Comparison of ENCODE assay signal across 29 mouse cellular contexts in genomic region chr15:101999676-102000335, GRCm38 (mm10). TPM values are rescaled to one million over a fixed set of nuclear protein-coding genes. Genes with fewer than 3 reads are reported as not detected.
DNase-seq lines count a peak whose midpoint lies in the region; ATAC-seq and TF ChIP-seq lines count a peak whose summit lies in the region.
"Had no signal": no experiment of that assay in that cellular context is flagged by ENCODE, and none has a peak within 500 bp of the region (broad histone marks: within the 10 kb centered on the region; RNA-seq: fewer than 3 reads in every experiment).

No protein-coding gene starts in this region.

- no peak for TF ChIP-seq RAD21 in MEL (IDR thresholded peaks at IDR 0.05; ENCODE audit: low read depth, low read length)

- peak; percentile 53 to 54 for TF ChIP-seq EP300 in MEL (IDR thresholded peaks at IDR 0.05; ENCODE audit: low read depth in 1 of 2, low read length in 2 of 2)
- no peak for TF ChIP-seq EP300 in heart, adult 2 months (IDR thresholded peaks at IDR 0.05; ENCODE audit: insufficient read depth, low read depth, low read length)

- H3K27me3 ChIP-seq in MEL (ENCODE audit: control insufficient read depth in 1 of 2, insufficient read depth in 2 of 2, low read length in 2 of 2): 0 out of 4 replicates have a peak, but pooled peaks cover 0 to 1% of the 10 kb centered on the region in 2 experiments
- peaks cover 65% of the 10 kb centered on the region for H3K27me3 ChIP-seq in forebrain, embryonic 10.5 days (ENCODE audit: poor library complexity, severe bottlenecking)
- H3K27me3 ChIP-seq in heart, adult 2 months (ENCODE audit: control insufficient read depth, insufficient read depth, low read length): no peaks in the 10 kb centered on the region; the same call in 1 of the 2 replicates
- H3K27me3 ChIP-seq: Patski had no signal

- H3K79me2 ChIP-seq in MEL (ENCODE audit: control insufficient read depth, insufficient read depth, low read length, poor library complexity): no peaks in the 10 kb centered on the region
- H3K79me2 ChIP-seq in heart, adult 2 months (replicated peaks; ENCODE audit: control insufficient read depth, insufficient read depth, low read length): no peaks in the 10 kb centered on the region

- H3K9ac ChIP-seq in MEL (ENCODE audit: control insufficient read depth, low read depth, low read length, poor library complexity, severe bottlenecking): no peak overlapping the region
- H3K9ac ChIP-seq in heart, adult 2 months (ENCODE audit: low read depth, low read length): no peak overlapping the region

- H3K9me3 ChIP-seq in MEL (replicated peaks; ENCODE audit: insufficient read depth, low read length): no peaks in the 10 kb centered on the region
- peaks cover 7% of the 10 kb centered on the region; the same call in 1 of the 2 replicates for H3K9me3 ChIP-seq in forebrain, embryonic 10.5 days

- peak overlapping the region in 1 of 2 experiments; percentile 18; a peak in 1 of 4 replicates for H3K4me3 ChIP-seq in MEL (ENCODE audit: control insufficient read depth in 1 of 2, insufficient read depth in 1 of 2, low read depth in 2 of 2, low read length in 2 of 2)
- H3K4me3 ChIP-seq in forebrain, embryonic 10.5 days: no peak overlapping the region
- no peak overlapping the region for H3K4me3 ChIP-seq in heart, adult 2 months

- ATAC-seq in megakaryocyte-erythroid progenitor cell, adult 5-6 weeks (replicated peaks; ENCODE audit: low FRiP score, low TSS enrichment, poor library complexity, severe bottlenecking): no peak
- ATAC-seq: activated CD4-positive, CD25-positive, alpha-beta regulatory T cell, adult 4 months; CD4-positive, CD25-positive, alpha-beta regulatory T cell, adult 4 months; Patski had no signal

- intact Hi-C loops in heart, adult 2 months (cut with DNase I): no loop called here

- peaks cover 0 to 18% of the 10 kb centered on the region in 2 experiments; a peak in 2 of 4 replicates for H3K36me3 ChIP-seq in MEL (ENCODE audit: control insufficient read depth in 1 of 2, insufficient read depth in 2 of 2, low read length in 2 of 2)
- no peaks in the 10 kb centered on the region for H3K36me3 ChIP-seq in forebrain, embryonic 10.5 days (replicated peaks)
- no peaks in the 10 kb centered on the region for H3K36me3 ChIP-seq in heart, adult 2 months (ENCODE audit: control insufficient read depth, insufficient read depth, low read length)
- H3K36me3 ChIP-seq: G1E had no signal

- H3K4me1 ChIP-seq in MEL (ENCODE audit: control insufficient read depth in 1 of 2, insufficient read depth in 2 of 2, low read length in 2 of 2): peaks cover 6 to 26% of the 10 kb centered on the region in 2 experiments; a peak in 3 of 4 replicates
- H3K4me1 ChIP-seq in forebrain, embryonic 10.5 days: peaks cover 33% of the 10 kb centered on the region
- peaks cover 1% of the 10 kb centered on the region; the same call in 1 of the 2 replicates for H3K4me1 ChIP-seq in heart, adult 2 months (ENCODE audit: control insufficient read depth, insufficient read depth, low read length)

- 88% methylated on average over 11 of the region's 11 CpGs for WGBS in forebrain, embryonic 10.5 days
- WGBS in heart, adult 2 months: 76% methylated on average over 11 of the region's 11 CpGs

- no peak for TF ChIP-seq POLR2A in MEL (IDR thresholded peaks at IDR 0.05; ENCODE audit: control insufficient read depth in 1 of 2, insufficient read depth in 1 of 2, low read depth in 1 of 2, low read length in 2 of 2, poor library complexity in 1 of 2)
- no peak for TF ChIP-seq POLR2A in heart, adult 2 months (IDR thresholded peaks at IDR 0.05; ENCODE audit: insufficient read depth, low read depth, low read length)

- peak overlapping the region; percentile 69; the same call in 1 of the 2 replicates for H3K27ac ChIP-seq in MEL (ENCODE audit: control insufficient read depth, low read depth, low read length)
- H3K27ac ChIP-seq in forebrain, embryonic 10.5 days: no peak overlapping the region
- no peak overlapping the region for H3K27ac ChIP-seq in heart, adult 2 months

- no peak for TF ChIP-seq CTCF in MEL (IDR thresholded peaks at IDR 0.05 in 2 of 3, conservative IDR thresholded peaks at IDR 0.05 in 1 of 3; ENCODE audit: control insufficient read depth in 1 of 3, insufficient read depth in 1 of 3, low read depth in 2 of 3, low read length in 3 of 3, poor library complexity in 1 of 3, severe bottlenecking in 1 of 3)
- no peak for TF ChIP-seq CTCF in heart, adult 2 months (IDR thresholded peaks at IDR 0.05)

- DNase-seq in ES-CJ7 (ENCODE audit: low read depth, low spot score): peak; percentile 54
- peak; percentile 74 for DNase-seq in MEL (ENCODE audit: low read depth, low spot score)
- DNase-seq in R1 (ENCODE audit: low read depth, low spot score): peak; percentile 76
- peak; percentile 60 for DNase-seq in ZHBTc4 (ENCODE audit: low read depth, low spot score)
- no peak for DNase-seq in forebrain, embryonic 10.5 days (ENCODE audit: extremely low spot score, low spot score)
- no peak for DNase-seq in heart, adult 2 months
- no peak for DNase-seq in testis, postnatal 10 days (ENCODE audit: low spot score)
- DNase-seq: adrenal gland, adult 2 months; adrenal gland, adult 8-10 months; adrenal gland, postnatal 10 days; adrenal gland, postnatal 14 days; adrenal gland, postnatal 25 days; adrenal gland, postnatal 36 days; B cell, adult 2 months; cerebellum, adult 11 months; cerebellum, adult 11-12 months; cerebellum, adult 18-20 months; cerebellum, adult 2 months; cerebellum, adult 8-10 months; cerebellum, adult 9-10 months had no signal

TF ChIP-seq in MEL, 35 proteins besides CTCF, POLR2A, EP300 and RAD21 (continues in another document):
- 0 out of 2 replicates have a peak, but pooled peaks have one; percentile 25 for TF ChIP-seq SIN3A (IDR thresholded peaks at IDR 0.05; ENCODE audit: low read length)
- no peak; the same call in 1 of the 2 replicates for TF ChIP-seq MXI1 (IDR thresholded peaks at IDR 0.05; ENCODE audit: low read depth, low read length)
- TF ChIP-seq MAZ (IDR thresholded peaks at IDR 0.05; ENCODE audit: low read depth, low read length): no peak
- TF ChIP-seq MYC (IDR thresholded peaks at IDR 0.05; ENCODE audit: low read depth, low read length): peak; percentile 73
- no peak for TF ChIP-seq USF2 (IDR thresholded peaks at IDR 0.05; ENCODE audit: borderline replicate concordance in 1 of 2, insufficient read depth in 1 of 2, low read depth in 1 of 2, low read length in 2 of 2)
- TF ChIP-seq ELF1 (IDR thresholded peaks at IDR 0.05; ENCODE audit: low read depth, low read length): no peak
- no peak for TF ChIP-seq POLR2AphosphoS5 (IDR thresholded peaks at IDR 0.05; ENCODE audit: borderline replicate concordance, low read depth, low read length)
- peak; percentile 52 for TF ChIP-seq TCF12 (IDR thresholded peaks at IDR 0.05; ENCODE audit: low read depth, low read length)
- TF ChIP-seq NELFE (IDR thresholded peaks at IDR 0.05; ENCODE audit: low read depth, low read length): no peak
- no peak for TF ChIP-seq SMC3 (IDR thresholded peaks at IDR 0.05; ENCODE audit: low read depth, low read length)
- TF ChIP-seq MEF2A (IDR thresholded peaks at IDR 0.05; ENCODE audit: extremely low read depth, insufficient replicate concordance, low read depth, low read length, poor library complexity, severe bottlenecking): no peak
- no peak for TF ChIP-seq MAX (IDR thresholded peaks at IDR 0.05; ENCODE audit: low read length)
- TF ChIP-seq TAL1 (IDR thresholded peaks at IDR 0.05; ENCODE audit: low read length): no peak
- peak; percentile 76 for TF ChIP-seq GATA1 (IDR thresholded peaks at IDR 0.05; ENCODE audit: low read depth, low read length)

RNA-seq across cellular contexts. Expression of gene Krt8, which starts 4.5 kb away (rescaled TPM):
- total RNA-seq in MEL (2012; rRNA removed): 0.69 and 0.75 TPM in 2 replicates
- polyA plus RNA-seq in MEL (2012; ENCODE audit: insufficient read depth in 1 of 2, insufficient read length in 2 of 2, low read depth in 1 of 2, low replicate concordance in 2 of 2, missing spikeins in 1 of 2): under 1 TPM in 1 of 2 experiments, not detected in 1; 0.93 TPM
- total RNA-seq in megakaryocyte-erythroid progenitor cell, adult 5-6 weeks (2014; fragmentation: Nextera tagmentation): 0.17 and 1.5 TPM in 2 replicates
- total RNA-seq in megakaryocyte-erythroid progenitor cell, adult 5-6 weeks (2017): 0.27 TPM in 1 of 2 replicates, not detected in the other
- polyA plus RNA-seq in forebrain, embryonic 10.5 days (2016; fragmentation: Nextera tagmentation; extraction: Ambion mirVana): 32.6 and 35.6 TPM in 2 replicates
- total RNA-seq in heart, adult 2 months (2021): 1 to 10 TPM; 1.7 TPM
- 2.3 and 9.8 TPM in 2 replicates for polyA plus RNA-seq in heart, adult 2 months (2012; rRNA removed)
- total RNA-seq: CH12.LX, G1E had no signal
- polyA plus RNA-seq: activated CD4-positive, CD25-positive, alpha-beta regulatory T cell, adult 4 months; G1E had no signal

RNA-seq across cellular contexts. Expression of gene Krt18, which starts 28.2 kb away (rescaled TPM):
- total RNA-seq in MEL (2012; rRNA removed): 0.08 TPM in 1 of 2 replicates, not detected in the other
- polyA plus RNA-seq in MEL (2012; ENCODE audit: insufficient read depth in 1 of 2, insufficient read length in 2 of 2, low read depth in 1 of 2, low replicate concordance in 2 of 2, missing spikeins in 1 of 2): not detected
- total RNA-seq in megakaryocyte-erythroid progenitor cell, adult 5-6 weeks (2014; fragmentation: Nextera tagmentation): 8.3 TPM in 1 of 2 replicates, not detected in the other
- 7.2 and 11.5 TPM in 2 replicates for total RNA-seq in megakaryocyte-erythroid progenitor cell, adult 5-6 weeks (2017)
- polyA plus RNA-seq in forebrain, embryonic 10.5 days (2016; fragmentation: Nextera tagmentation; extraction: Ambion mirVana): 34.4 and 37.1 TPM in 2 replicates
- 1 to 10 TPM; 2.6 to 2.7 TPM for total RNA-seq in heart, adult 2 months (2021)
- 2.7 and 6.7 TPM in 2 replicates for polyA plus RNA-seq in heart, adult 2 months (2012; rRNA removed)
- total RNA-seq: G1E had no signal
- polyA plus RNA-seq: activated CD4-positive, CD25-positive, alpha-beta regulatory T cell, adult 4 months; G1E had no signal

RNA-seq across cellular contexts. Expression of gene Krt78, which starts 45.7 kb away (rescaled TPM):
- 0.08 and 0.13 TPM in 2 replicates for total RNA-seq in MEL (2012; rRNA removed)
- polyA plus RNA-seq in MEL (2012; ENCODE audit: insufficient read depth in 1 of 2, insufficient read length in 2 of 2, low read depth in 1 of 2, low replicate concordance in 2 of 2, missing spikeins in 1 of 2): under 1 TPM in 1 of 2 experiments, not detected in 1; 0.17 TPM
- not detected in 2 replicates for total RNA-seq in megakaryocyte-erythroid progenitor cell, adult 5-6 weeks (2014; fragmentation: Nextera tagmentation)
- not detected in 2 replicates for total RNA-seq in megakaryocyte-erythroid progenitor cell, adult 5-6 weeks (2017)
- polyA plus RNA-seq in forebrain, embryonic 10.5 days (2016; fragmentation: Nextera tagmentation; extraction: Ambion mirVana): not detected in 2 replicates
- under 1 TPM in 1 of 2 experiments, not detected in 1; 0.08 TPM for total RNA-seq in heart, adult 2 months (2021)
- polyA plus RNA-seq in heart, adult 2 months (2012; rRNA removed): not detected in 2 replicates
- total RNA-seq: adrenal gland, adult 18-20 months; adrenal gland, adult 2 months; adrenal gland, adult 8-10 months; adrenal gland, postnatal 14 days; adrenal gland, postnatal 25 days; adrenal gland, postnatal 36 days; adrenal gland, postnatal 4 days; CH12.LX had no signal
- polyA plus RNA-seq: activated CD4-positive, CD25-positive, alpha-beta regulatory T cell, adult 4 months; adrenal gland, adult 2 months; C2C12; CD4-positive, CD25-positive, alpha-beta regulatory T cell, adult 4 months; cerebellum, adult 2 months; G1E had no signal

RNA-seq across cellular contexts. Expression of gene Krt79, which starts 59.7 kb away (rescaled TPM):
- total RNA-seq in MEL (2012; rRNA removed): not detected in 2 replicates
- polyA plus RNA-seq in MEL (2012; ENCODE audit: insufficient read depth in 1 of 2, insufficient read length in 2 of 2, low read depth in 1 of 2, low replicate concordance in 2 of 2, missing spikeins in 1 of 2): not detected
- total RNA-seq in megakaryocyte-erythroid progenitor cell, adult 5-6 weeks (2014; fragmentation: Nextera tagmentation): not detected in 2 replicates
- total RNA-seq in megakaryocyte-erythroid progenitor cell, adult 5-6 weeks (2017): not detected in 2 replicates
- polyA plus RNA-seq in forebrain, embryonic 10.5 days (2016; fragmentation: Nextera tagmentation; extraction: Ambion mirVana): 0.09 and 0.12 TPM in 2 replicates
- under 1 TPM in 1 of 2 experiments, not detected in 1; 0.27 TPM for total RNA-seq in heart, adult 2 months (2021)
- 1.5 and 2.3 TPM in 2 replicates for polyA plus RNA-seq in heart, adult 2 months (2012; rRNA removed)
- total RNA-seq: CH12.LX, G1E had no signal
- polyA plus RNA-seq: activated CD4-positive, CD25-positive, alpha-beta regulatory T cell, adult 4 months; CD4-positive, CD25-positive, alpha-beta regulatory T cell, adult 4 months; cerebellum, adult 2 months; G1E had no signal

Comparison
In these comparisons a context has a peak if more than half of its experiments do, and no peak if none do; other contexts are left out.
1. DNase-seq: peak in ES-CJ7 (single experiment), MEL (single experiment), R1 (single experiment) and ZHBTc4 (single experiment); none in forebrain, embryonic 10.5 days (single experiment), heart, adult 2 months (0 of 2) and testis, postnatal 10 days (single experiment).